Mouse (Mus musculus): ENCODE results near the gene 9530002B09Rik. TPM values are rescaled to one million over a fixed set of nuclear protein-coding genes. Genes with fewer than 3 reads are reported as not detected.

9530002B09Rik gene
- polyA plus RNA-seq (2012; ENCODE audit: insufficient read depth, insufficient read length, missing spikeins), result not detected in 2 replicates

DNA sequence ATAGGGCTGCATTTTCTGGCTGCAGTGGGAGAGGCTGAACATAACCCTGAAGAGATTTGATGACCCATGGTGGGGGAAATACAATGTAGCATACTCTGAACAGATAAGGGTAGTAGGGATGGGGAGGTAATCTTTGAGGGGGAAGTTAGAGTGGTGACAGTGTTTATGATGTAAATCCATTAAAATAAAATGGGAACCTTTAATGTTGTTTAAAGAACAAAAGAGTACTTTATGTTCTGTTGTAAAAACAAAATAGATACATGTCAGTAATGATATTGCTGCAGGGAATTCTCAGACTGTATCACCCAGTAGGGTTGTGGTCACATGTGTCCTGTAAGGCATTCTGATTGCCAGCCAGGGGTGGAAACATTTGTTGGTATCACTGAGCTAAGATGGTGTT lies at the start of gene 9530002B09Rik:
TSS of gene 9530002B09Rik (plus strand) at position 301 of the 400 bp plus-strand sequence.
- Histone ChIP-seq H3K27ac (replicated peaks; ENCODE audit: low read depth, low read length) (no peak within 1 kb of the TSS), H3K4me1 (ENCODE audit: control insufficient read depth, insufficient read depth, insufficient read length, low read length) (no peaks in the 10 kb centered on the region), H3K4me3 (ENCODE audit: insufficient read depth, low read depth, low read length) (no peak within 1 kb of the TSS)

Other genes with a start within 250 kb of the 9530002B09Rik start
- 35.0 and 37.7 TPM in 2 replicates for gene Ppt1, start 147.0 kb downstream of the 9530002B09Rik start, polyA plus RNA-seq (2012; ENCODE audit: insufficient read depth, insufficient read length, missing spikeins)
- gene Cap1, start 196.8 kb downstream of the 9530002B09Rik start, polyA plus RNA-seq (2012; ENCODE audit: insufficient read depth, insufficient read length, missing spikeins), result 53.9 and 54.1 TPM in 2 replicates